Mouse (Mus musculus): ENCODE measurements around the gene Arg1.

GRCm38 (mm10) chr10:24930143-24930542 is 2.9 kb upstream of the Arg1 start:
- TF ChIP-seq CTCF (IDR thresholded peaks at IDR 0.05; ENCODE audit: control insufficient read depth, insufficient read depth, insufficient read length) (no peak), MYOD1 (IDR thresholded peaks at IDR 0.05; ENCODE audit: control insufficient read depth, insufficient read length, low read depth) (no peak), MYOG (IDR thresholded peaks at IDR 0.05; ENCODE audit: control insufficient read depth, extremely low read depth, insufficient read length) (no peak), USF1 (IDR thresholded peaks at IDR 0.05; ENCODE audit: low read depth) (no peak), MAX (IDR thresholded peaks at IDR 0.05) (no peak), CEBPB (IDR thresholded peaks at IDR 0.05; ENCODE audit: low read depth) (no peak)

Data from C2C12 (cell line).